Mouse (Mus musculus): ENCODE data around the gene Rapgef3. TPM values are rescaled to one million over a fixed set of nuclear protein-coding genes. Genes with fewer than 3 reads are reported as not detected.
A peak's percentile ranks its signal among the peaks of the same experiment; 100 is the strongest.

The Rapgef3 gene
- polyA plus RNA-seq, 1 experiment from 2014 or later: 1.9 TPM

GRCm38 (mm10) chr15:97780611-97781031 is 12.8 kb upstream of the Rapgef3 start:
- DNase-seq (peak; percentile 44), ATAC-seq (no peak)
- H3K9me3 ChIP-seq (ENCODE audit: low read length): no peaks in the 10 kb centered on the region
- peaks cover 25% of the 10 kb centered on the region for H3K4me1 ChIP-seq (ENCODE audit: insufficient read depth)
- no peak for TF ChIP-seq CTCF (IDR thresholded peaks at IDR 0.05; ENCODE audit: low read depth)
- no peak for TF ChIP-seq EP300 (IDR thresholded peaks at IDR 0.05; ENCODE audit: low read depth)
- H3K27me3 ChIP-seq (ENCODE audit: insufficient read depth, low read length): 0 out of 2 replicates have a peak, but pooled peaks cover 6% of the 10 kb centered on the region
- peak overlapping the region; percentile 28; the same call in 1 of the 2 replicates for H3K4me2 ChIP-seq (ENCODE audit: low read depth, low read length)
- 54% methylated on average over 12 of the region's 12 CpGs for WGBS (ENCODE audit: insufficient replicate concordance)
- no peaks in the 10 kb centered on the region for H3K36me3 ChIP-seq (replicated peaks; ENCODE audit: insufficient read depth, low read length)
- H3K4me3 ChIP-seq (ENCODE audit: low read depth, low read length): no peak overlapping the region
- peak overlapping the region; percentile 40; the same call in 1 of the 2 replicates for H3K9ac ChIP-seq (replicated peaks)
- peak overlapping the region; percentile 62 for H3K27ac ChIP-seq (ENCODE audit: low read depth)

- DNase-seq: no peak
These were observed 11.8 kb upstream of the Rapgef3 start for GRCm38 (mm10) chr15:97779576-97779975.

GRCm38 (mm10) chr15:97778311-97779098 is 10.7 kb upstream of the Rapgef3 start, which contains the start of gene Slc48a1:
TSS of gene Slc48a1 (plus strand) at chr15:97778520.
- DNase-seq (no peak), ATAC-seq (no peak)
- Histone ChIP-seq H3K9ac (replicated peaks) (no peak within 1 kb of the TSS), H3K36me3 (replicated peaks; ENCODE audit: insufficient read depth, low read length) (no peaks in the 10 kb centered on the region), H3K4me2 (ENCODE audit: low read depth, low read length) (no peak within 1 kb of the TSS), H3K27ac (ENCODE audit: low read depth) (no peak within 1 kb of the TSS), H3K9me3 (ENCODE audit: low read length) (no peaks in the 10 kb centered on the region), H3K4me1 (ENCODE audit: insufficient read depth) (peaks cover 21% of the 10 kb centered on the region), H3K4me3 (ENCODE audit: low read depth, low read length) (no peak within 1 kb of the TSS), H3K27me3 (ENCODE audit: insufficient read depth, low read length) (0 out of 2 replicates have a peak, but pooled peaks cover 6% of the 10 kb centered on the region)
- WGBS (ENCODE audit: insufficient replicate concordance): 73% methylated on average over 8 of the region's 8 CpGs
- TF ChIP-seq EP300 (IDR thresholded peaks at IDR 0.05; ENCODE audit: low read depth): no peak
- TF ChIP-seq CTCF (IDR thresholded peaks at IDR 0.05; ENCODE audit: low read depth): no peak

More at GRCm38 (mm10) chr15:97779576-97779975, 11.8 kb upstream of the Rapgef3 start:
- Histone ChIP-seq H3K4me3 (ENCODE audit: low read depth, low read length) (no peak overlapping the region), H3K9me3 (ENCODE audit: low read length) (no peaks in the 10 kb centered on the region), H3K27me3 (ENCODE audit: insufficient read depth, low read length) (0 out of 2 replicates have a peak, but pooled peaks cover 6% of the 10 kb centered on the region), H3K9ac (replicated peaks) (no peak overlapping the region), H3K27ac (ENCODE audit: low read depth) (no peak overlapping the region), H3K4me2 (ENCODE audit: low read depth, low read length) (no peak overlapping the region), H3K4me1 (ENCODE audit: insufficient read depth) (peaks cover 17% of the 10 kb centered on the region), H3K36me3 (replicated peaks; ENCODE audit: insufficient read depth, low read length) (no peaks in the 10 kb centered on the region)
- no peak for ATAC-seq
- 83% methylated on average over 1 of the region's 1 CpGs for WGBS (ENCODE audit: insufficient replicate concordance)
- TF ChIP-seq EP300 (IDR thresholded peaks at IDR 0.05; ENCODE audit: low read depth) (no peak), CTCF (IDR thresholded peaks at IDR 0.05; ENCODE audit: low read depth) (no peak)

- Histone ChIP-seq H3K27ac (ENCODE audit: low read depth) (no peak overlapping the region), H3K4me1 (ENCODE audit: insufficient read depth) (peaks cover 16% of the 10 kb centered on the region), H3K36me3 (replicated peaks; ENCODE audit: insufficient read depth, low read length) (no peaks in the 10 kb centered on the region), H3K4me3 (ENCODE audit: low read depth, low read length) (no peak overlapping the region), H3K27me3 (ENCODE audit: insufficient read depth, low read length) (0 out of 2 replicates have a peak, but pooled peaks cover 1% of the 10 kb centered on the region), H3K9me3 (ENCODE audit: low read length) (no peaks in the 10 kb centered on the region), H3K9ac (replicated peaks) (no peak overlapping the region), H3K4me2 (ENCODE audit: low read depth, low read length) (no peak overlapping the region)
- no peak for ATAC-seq
- TF ChIP-seq CTCF (IDR thresholded peaks at IDR 0.05; ENCODE audit: low read depth): no peak
- TF ChIP-seq EP300 (IDR thresholded peaks at IDR 0.05; ENCODE audit: low read depth): no peak
- DNase-seq: no peak
- 74% methylated on average over 6 of the region's 6 CpGs for WGBS (ENCODE audit: insufficient replicate concordance)
These were observed 9.1 kb upstream of the Rapgef3 start for GRCm38 (mm10) chr15:97776919-97777318.

GRCm38 (mm10) chr15:97776514-97776913 is 8.7 kb upstream of the Rapgef3 start:
- ATAC-seq: peak; percentile 51
- WGBS (ENCODE audit: insufficient replicate concordance): 11% methylated on average over 8 of the region's 8 CpGs

GRCm38 (mm10) chr15:97773961-97774370 is 6.2 kb upstream of the Rapgef3 start:
- Histone ChIP-seq H3K4me1 (ENCODE audit: insufficient read depth) (peaks cover 11% of the 10 kb centered on the region), H3K9ac (replicated peaks) (no peak overlapping the region), H3K27me3 (ENCODE audit: insufficient read depth, low read length) (no peaks in the 10 kb centered on the region), H3K36me3 (replicated peaks; ENCODE audit: insufficient read depth, low read length) (no peaks in the 10 kb centered on the region), H3K4me2 (ENCODE audit: low read depth, low read length) (no peak overlapping the region), H3K27ac (ENCODE audit: low read depth) (peak overlapping the region; percentile 83), H3K9me3 (ENCODE audit: low read length) (no peaks in the 10 kb centered on the region), H3K4me3 (ENCODE audit: low read depth, low read length) (no peak overlapping the region)
- peak; percentile 43; the same call in 1 of the 2 replicates for ATAC-seq
- no peak for DNase-seq
- 47% methylated on average over 5 of the region's 5 CpGs for WGBS (ENCODE audit: insufficient replicate concordance)
- TF ChIP-seq CTCF (IDR thresholded peaks at IDR 0.05; ENCODE audit: low read depth): no peak
- TF ChIP-seq EP300 (IDR thresholded peaks at IDR 0.05; ENCODE audit: low read depth): no peak

More at GRCm38 (mm10) chr15:97776514-97776913, 8.7 kb upstream of the Rapgef3 start:
- Histone ChIP-seq H3K27ac (ENCODE audit: low read depth) (no peak overlapping the region), H3K27me3 (ENCODE audit: insufficient read depth, low read length) (no peaks in the 10 kb centered on the region), H3K36me3 (replicated peaks; ENCODE audit: insufficient read depth, low read length) (no peaks in the 10 kb centered on the region), H3K4me1 (ENCODE audit: insufficient read depth) (peaks cover 14% of the 10 kb centered on the region), H3K4me3 (ENCODE audit: low read depth, low read length) (no peak overlapping the region), H3K4me2 (ENCODE audit: low read depth, low read length) (no peak overlapping the region), H3K9me3 (ENCODE audit: low read length) (no peaks in the 10 kb centered on the region), H3K9ac (replicated peaks) (no peak overlapping the region)
- TF ChIP-seq EP300 (IDR thresholded peaks at IDR 0.05; ENCODE audit: low read depth) (no peak), CTCF (IDR thresholded peaks at IDR 0.05; ENCODE audit: low read depth) (peak; percentile 87)
- peak; percentile 80 for DNase-seq
